Comparison of ENCODE assay signal across 8 mouse cellular contexts in genomic region chr8:70234781-70235128, GRCm38 (mm10). TPM values are rescaled to one million over a fixed set of nuclear protein-coding genes. Genes with fewer than 3 reads are reported as not detected.
A peak's percentile ranks its signal among the peaks of the same experiment; 100 is the strongest.
DNase-seq lines count a peak whose midpoint lies in the region; ATAC-seq and TF ChIP-seq lines count a peak whose summit lies in the region.

No protein-coding gene starts in this region.

- no peaks in the 10 kb centered on the region; the same call in 1 of the 2 replicates for H3K4me1 ChIP-seq in cerebellum, adult 2 months (ENCODE audit: control insufficient read depth, insufficient read depth, low read length)
- H3K4me1 ChIP-seq in megakaryocyte, embryonic 14.5 days = peaks cover 75% of the 10 kb centered on the region
- peaks cover 12% of the 10 kb centered on the region for H3K4me1 ChIP-seq in limb, embryonic 14.5 days (ENCODE audit: control insufficient read depth, insufficient read depth, low read length)
- H3K4me1 ChIP-seq in stomach, embryonic 15.5 days = peaks cover 21% of the 10 kb centered on the region

- H3K4me2 ChIP-seq in limb, embryonic 14.5 days (replicated peaks; ENCODE audit: low read depth, low read length, severe bottlenecking) = peak overlapping the region; percentile 90
- H3K4me2 ChIP-seq in stomach, embryonic 15.5 days = peak overlapping the region; percentile 63

- H3K9ac ChIP-seq in limb, embryonic 14.5 days (ENCODE audit: low read depth, low read length, severe bottlenecking) = peak overlapping the region; percentile 84
- H3K9ac ChIP-seq in stomach, embryonic 15.5 days = peak overlapping the region; percentile 67

- no peak for TF ChIP-seq POLR2A in cerebellum, adult 2 months (IDR thresholded peaks at IDR 0.05; ENCODE audit: borderline replicate concordance, insufficient read depth, low read length)
- no peak for TF ChIP-seq POLR2A in limb, embryonic 14.5 days (IDR thresholded peaks at IDR 0.05; ENCODE audit: borderline replicate concordance, extremely low read depth, insufficient read depth, insufficient read length)

- no peaks in the 10 kb centered on the region for H3K9me3 ChIP-seq in megakaryocyte, embryonic 14.5 days
- H3K9me3 ChIP-seq in limb, embryonic 14.5 days (ENCODE audit: control insufficient read depth, low read length) = no peaks in the 10 kb centered on the region
- H3K9me3 ChIP-seq in stomach, embryonic 15.5 days = no peaks in the 10 kb centered on the region

- H3K27me3 ChIP-seq in cerebellum, adult 2 months (ENCODE audit: control insufficient read depth, insufficient read depth, low read length) = no peaks in the 10 kb centered on the region
- no peaks in the 10 kb centered on the region for H3K27me3 ChIP-seq in megakaryocyte, embryonic 14.5 days (replicated peaks)
- no peaks in the 10 kb centered on the region for H3K27me3 ChIP-seq in limb, embryonic 14.5 days (ENCODE audit: control insufficient read depth, insufficient read depth, low read length)
- no peaks in the 10 kb centered on the region for H3K27me3 ChIP-seq in stomach, embryonic 15.5 days (replicated peaks)

- H3K36me3 ChIP-seq in megakaryocyte, embryonic 14.5 days (replicated peaks; ENCODE audit: low read length) = peaks cover 52% of the 10 kb centered on the region
- peaks cover 37% of the 10 kb centered on the region for H3K36me3 ChIP-seq in limb, embryonic 14.5 days (ENCODE audit: control insufficient read depth, insufficient read depth, low read length)
- peaks cover 13% of the 10 kb centered on the region for H3K36me3 ChIP-seq in stomach, embryonic 15.5 days

- under 1% methylated on average over 15 of the region's 15 CpGs for WGBS in cerebellum, adult 2 months
- WGBS in limb, embryonic 14.5 days = 0% methylated on average over 15 of the region's 15 CpGs
- 0% methylated on average over 15 of the region's 15 CpGs for WGBS in stomach, embryonic 15.5 days

- peak overlapping the region; percentile 27; the same call in 1 of the 2 replicates for H3K27ac ChIP-seq in cerebellum, adult 2 months (ENCODE audit: insufficient read depth, low read length)
- H3K27ac ChIP-seq in limb, embryonic 14.5 days (replicated peaks; ENCODE audit: low read depth, low read length) = peak overlapping the region; percentile 93
- H3K27ac ChIP-seq in stomach, embryonic 15.5 days = peak overlapping the region; percentile 87

- no peak for DNase-seq in cerebellum, adult 2 months
- no peak for DNase-seq in cerebellum, postnatal 25 days
- DNase-seq in limb, embryonic 14.5 days (ENCODE audit: low spot score) = no peak
- no peak for DNase-seq in cerebellum, adult 18-20 months
- DNase-seq in gastrocnemius, postnatal 36 days = no peak

- no peak for ATAC-seq in megakaryocyte, adult 5-6 weeks (ENCODE audit: poor library complexity, severe bottlenecking)
- ATAC-seq in limb, embryonic 14.5 days (ENCODE audit: low FRiP score, low read depth) = no peak
- no peak for ATAC-seq in stomach, embryonic 15.5 days (ENCODE audit: insufficient read depth, low FRiP score, low read depth)

- peak overlapping the region; percentile 84 for H3K4me3 ChIP-seq in cerebellum, adult 2 months (replicated peaks; ENCODE audit: insufficient read depth, low read depth, low read length)
- peak overlapping the region; percentile 99 for H3K4me3 ChIP-seq in megakaryocyte, embryonic 14.5 days (replicated peaks)
- peak overlapping the region; percentile 78 for H3K4me3 ChIP-seq in limb, embryonic 14.5 days (replicated peaks; ENCODE audit: low read length)
- peak overlapping the region; percentile 76 for H3K4me3 ChIP-seq in stomach, embryonic 15.5 days (replicated peaks)

- intact Hi-C loops in gastrocnemius, postnatal 36 days (cut with DNase I) = loop anchor here (5.0 kb wide), 1 partner anchor 37 kb away; no protein-coding TSS in a partner anchor

- no peak for TF ChIP-seq CTCF in cerebellum, adult 2 months (IDR thresholded peaks at IDR 0.05; ENCODE audit: borderline replicate concordance, insufficient read depth, low read depth, low read length)

RNA-seq across cellular contexts. Expression of gene Armc6, which starts 0.5 kb away (rescaled TPM):
- 45.8 and 46.7 TPM in 2 replicates for polyA plus RNA-seq in cerebellum, adult 2 months (2012; rRNA removed)
- polyA plus RNA-seq in megakaryocyte, embryonic 14.5 days (2012; ENCODE audit: insufficient read depth, low replicate concordance) = 22.2 and 27.8 TPM in 2 replicates
- 4.4 and 4.5 TPM in 2 replicates for total RNA-seq in megakaryocyte, adult 5-6 weeks (2015)
- 2.6 and 5.6 TPM in 2 replicates for total RNA-seq in megakaryocyte, adult 5-6 weeks (2017)
- 35.0 and 42.3 TPM in 2 replicates for polyA plus RNA-seq in limb, embryonic 14.5 days (2012; rRNA removed)
- polyA plus RNA-seq in limb, embryonic 14.5 days (2014; fragmentation: Nextera tagmentation; extraction: Ambion mirVana) = 22.8 and 26.8 TPM in 2 replicates
- polyA plus RNA-seq in stomach, embryonic 15.5 days (2015; fragmentation: Nextera tagmentation; extraction: Ambion mirVana) = 21.7 and 26.4 TPM in 2 replicates
- total RNA-seq in gastrocnemius, postnatal 36 days (2021) = 1 to 10 TPM; 6.8 to 7.3 TPM

RNA-seq across cellular contexts. Expression of gene Sugp2, which starts 0.7 kb away (rescaled TPM):
- 102 and 108 TPM in 2 replicates for polyA plus RNA-seq in cerebellum, adult 2 months (2012; rRNA removed)
- polyA plus RNA-seq in megakaryocyte, embryonic 14.5 days (2012; ENCODE audit: insufficient read depth, low replicate concordance) = 29.7 and 31.6 TPM in 2 replicates
- total RNA-seq in megakaryocyte, adult 5-6 weeks (2015) = 24.1 and 27.9 TPM in 2 replicates
- total RNA-seq in megakaryocyte, adult 5-6 weeks (2017) = 19.5 and 23.1 TPM in 2 replicates
- polyA plus RNA-seq in limb, embryonic 14.5 days (2012; rRNA removed) = 78.7 and 84.4 TPM in 2 replicates
- 30.6 and 33.8 TPM in 2 replicates for polyA plus RNA-seq in limb, embryonic 14.5 days (2014; fragmentation: Nextera tagmentation; extraction: Ambion mirVana)
- 26.0 and 27.2 TPM in 2 replicates for polyA plus RNA-seq in stomach, embryonic 15.5 days (2015; fragmentation: Nextera tagmentation; extraction: Ambion mirVana)
- 10 to 100 TPM; 34.8 to 46.2 TPM for total RNA-seq in gastrocnemius, postnatal 36 days (2021)

RNA-seq across cellular contexts. Expression of gene Slc25a42, which starts 22.6 kb away (rescaled TPM):
- 45.5 and 46.3 TPM in 2 replicates for polyA plus RNA-seq in cerebellum, adult 2 months (2012; rRNA removed)
- 5.0 and 5.5 TPM in 2 replicates for polyA plus RNA-seq in megakaryocyte, embryonic 14.5 days (2012; ENCODE audit: insufficient read depth, low replicate concordance)
- total RNA-seq in megakaryocyte, adult 5-6 weeks (2015) = 0.75 and 1.4 TPM in 2 replicates
- 0.29 and 0.45 TPM in 2 replicates for total RNA-seq in megakaryocyte, adult 5-6 weeks (2017)
- 23.6 and 27.9 TPM in 2 replicates for polyA plus RNA-seq in limb, embryonic 14.5 days (2012; rRNA removed)
- polyA plus RNA-seq in limb, embryonic 14.5 days (2014; fragmentation: Nextera tagmentation; extraction: Ambion mirVana) = 3.6 and 4.1 TPM in 2 replicates
- polyA plus RNA-seq in stomach, embryonic 15.5 days (2015; fragmentation: Nextera tagmentation; extraction: Ambion mirVana) = 4.7 and 6.4 TPM in 2 replicates
- total RNA-seq in gastrocnemius, postnatal 36 days (2021) = 10 to 100 TPM; 28.0 to 40.6 TPM

RNA-seq across cellular contexts. Expression of gene Homer3, which starts 47.9 kb away (rescaled TPM):
- 262 and 322 TPM in 2 replicates for polyA plus RNA-seq in cerebellum, adult 2 months (2012; rRNA removed)
- 192 and 246 TPM in 2 replicates for polyA plus RNA-seq in megakaryocyte, embryonic 14.5 days (2012; ENCODE audit: insufficient read depth, low replicate concordance)
- total RNA-seq in megakaryocyte, adult 5-6 weeks (2015) = 1.6 and 3.5 TPM in 2 replicates
- total RNA-seq in megakaryocyte, adult 5-6 weeks (2017) = 2.9 and 8.0 TPM in 2 replicates
- polyA plus RNA-seq in limb, embryonic 14.5 days (2012; rRNA removed) = 81.2 and 81.3 TPM in 2 replicates
- polyA plus RNA-seq in limb, embryonic 14.5 days (2014; fragmentation: Nextera tagmentation; extraction: Ambion mirVana) = 38.2 and 43.9 TPM in 2 replicates
- 32.7 and 38.9 TPM in 2 replicates for polyA plus RNA-seq in stomach, embryonic 15.5 days (2015; fragmentation: Nextera tagmentation; extraction: Ambion mirVana)
- 1 to 10 TPM; 3.0 to 4.7 TPM for total RNA-seq in gastrocnemius, postnatal 36 days (2021)

Comparison
In these comparisons a context has a peak if more than half of its experiments do, and no peak if none do; other contexts are left out.
1. H3K27ac ChIP-seq: peak in every context shown above with its lines; median percentile 93 in limb, embryonic 14.5 days; 87 in stomach, embryonic 15.5 days; 27 in cerebellum, adult 2 months.